Mouse (Mus musculus) lung, adult 18-20 months (tissue): ENCODE data around the gene Dab2ip.

ENCODE experiments used
- DNase-seq, 2 experiments: peaks; one replicate each; pipeline ENCODE4 v3.0.0; 2022; ENCODE audit warnings: mixed read lengths in 2 of 2

Dab2ip gene

GRCm38 (mm10) chr2:35598819-35599218 lies 40.8 kb downstream of the Dab2ip start:
- no peak for DNase-seq

- DNase-seq, result no peak
Measured at GRCm38 (mm10) chr2:35601665-35602064, 43.6 kb downstream of the Dab2ip start.

- DNase-seq, result no peak
Measured at GRCm38 (mm10) chr2:35607476-35607875, 49.4 kb downstream of the Dab2ip start.

GRCm38 (mm10) chr2:35608856-35609255 lies 50.8 kb downstream of the Dab2ip start:
- no peak for DNase-seq

- DNase-seq, result peak; percentile 32 to 41
Measured at GRCm38 (mm10) chr2:35609317-35609716, 51.3 kb downstream of the Dab2ip start.

- DNase-seq, result peak; percentile 41 to 59
Measured at GRCm38 (mm10) chr2:35610168-35610951, 52.3 kb downstream of the Dab2ip start.

GRCm38 (mm10) chr2:35610976-35611375 lies 52.9 kb downstream of the Dab2ip start:
- DNase-seq, result no peak

GRCm38 (mm10) chr2:35611645-35612044 lies 53.6 kb downstream of the Dab2ip start:
- DNase-seq, result no peak

- no peak for DNase-seq
Measured at GRCm38 (mm10) chr2:35612297-35612696, 54.2 kb downstream of the Dab2ip start.

- peak; percentile 60 to 67 for DNase-seq
Measured at GRCm38 (mm10) chr2:35613946-35614353, 55.9 kb downstream of the Dab2ip start.

- DNase-seq, result peak; percentile 30 to 66
Measured at GRCm38 (mm10) chr2:35614411-35614810, 56.3 kb downstream of the Dab2ip start.

GRCm38 (mm10) chr2:35615366-35615765 lies 57.3 kb downstream of the Dab2ip start:
- DNase-seq, result no peak

- no peak for DNase-seq
Measured at GRCm38 (mm10) chr2:35615977-35616376, 57.9 kb downstream of the Dab2ip start.

- DNase-seq, result peak in 1 of 2 experiments; percentile 42
Measured at GRCm38 (mm10) chr2:35616891-35617658, 59.0 kb downstream of the Dab2ip start.

GRCm38 (mm10) chr2:35618981-35619380 lies 60.9 kb downstream of the Dab2ip start:
- DNase-seq, result no peak

- DNase-seq, result no peak
Measured at GRCm38 (mm10) chr2:35619532-35619931, 61.5 kb downstream of the Dab2ip start.

- no peak for DNase-seq
Measured at GRCm38 (mm10) chr2:35620364-35621224, 62.5 kb downstream of the Dab2ip start.

- no peak for DNase-seq
Measured at GRCm38 (mm10) chr2:35621225-35621519, 63.1 kb downstream of the Dab2ip start.

- DNase-seq, result peak; percentile 73 to 77
Measured at GRCm38 (mm10) chr2:35621796-35622195, 63.7 kb downstream of the Dab2ip start.

- DNase-seq, result no peak
Measured at GRCm38 (mm10) chr2:35622261-35623103, 64.4 kb downstream of the Dab2ip start.

- no peak for DNase-seq
Measured at GRCm38 (mm10) chr2:35623104-35623377, 65.0 kb downstream of the Dab2ip start.

GRCm38 (mm10) chr2:35623431-35624148 lies 65.5 kb downstream of the Dab2ip start:
- no peak for DNase-seq
